Mouse (Mus musculus) cerebellum, adult 9-11 months (tissue): ENCODE measurements around the gene Miox.

Experiments used
- DNase-seq: peaks from one replicate; pipeline ENCODE4 v3.0.0; 2022

The Miox gene

DNA sequence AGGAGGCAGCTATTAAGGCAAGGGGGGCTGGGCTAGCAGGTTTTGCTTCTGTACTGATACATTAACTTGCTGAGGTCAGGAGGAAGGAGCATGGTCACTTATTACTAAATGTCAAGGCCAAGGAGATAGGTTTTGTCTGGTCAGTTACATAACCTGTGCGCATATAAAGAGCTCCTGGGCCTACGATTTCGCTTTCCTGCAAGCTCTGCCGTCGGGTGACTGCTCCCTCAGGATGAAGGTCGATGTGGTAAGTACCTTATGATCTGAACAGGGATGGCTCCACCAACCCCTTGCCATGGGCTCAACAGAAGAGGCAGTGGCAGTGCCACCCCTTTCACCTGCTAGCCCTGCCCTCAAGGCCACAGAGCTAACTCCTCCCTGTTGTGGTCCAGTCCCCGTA, at the start of gene Miox:
Gene Miox (plus strand): TSS at position 128 of the 400 bp plus-strand sequence.
- DNase-seq: no peak

DNA sequence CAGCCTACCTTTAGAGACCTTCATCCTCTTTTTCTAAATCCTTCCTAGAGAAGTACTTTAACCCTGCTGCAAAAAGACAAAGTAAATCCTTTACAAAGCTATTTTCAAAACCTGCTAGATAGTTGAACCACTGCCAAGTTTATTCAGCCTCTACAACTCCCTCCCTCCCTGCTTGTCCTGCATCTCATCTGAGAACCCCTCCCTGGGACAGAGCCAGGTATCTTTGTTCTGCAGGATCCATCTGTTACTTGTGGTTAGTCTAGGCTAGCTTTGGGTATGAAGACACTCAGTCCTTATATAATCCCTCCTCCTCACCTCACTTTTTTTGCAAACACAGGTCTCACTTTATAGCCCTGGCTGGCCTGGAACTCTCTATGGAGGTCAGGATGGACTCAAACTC, 49.2 kb upstream of the Miox start:
- DNase-seq: peak; percentile 67

DNA sequence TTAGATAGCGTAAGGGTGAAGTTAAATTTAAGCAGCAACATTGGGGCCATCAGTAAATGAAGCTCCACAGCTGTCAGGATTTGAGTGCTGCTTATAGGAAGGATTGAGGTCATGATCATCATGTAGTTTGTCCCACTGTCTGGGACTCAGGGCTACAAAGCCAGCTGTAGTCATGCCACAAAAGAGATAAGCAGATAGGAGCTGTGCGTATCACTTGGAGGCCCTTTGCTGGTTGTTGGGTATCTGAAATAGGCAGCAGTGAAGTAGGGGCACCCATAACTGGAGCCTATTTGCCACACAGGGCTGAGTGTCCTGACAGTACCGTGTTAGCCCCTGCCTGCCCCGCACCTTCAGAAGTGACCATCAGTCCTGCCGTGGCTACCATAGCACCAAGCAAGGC, 48.7 kb upstream of the Miox start:
- no peak for DNase-seq

DNA sequence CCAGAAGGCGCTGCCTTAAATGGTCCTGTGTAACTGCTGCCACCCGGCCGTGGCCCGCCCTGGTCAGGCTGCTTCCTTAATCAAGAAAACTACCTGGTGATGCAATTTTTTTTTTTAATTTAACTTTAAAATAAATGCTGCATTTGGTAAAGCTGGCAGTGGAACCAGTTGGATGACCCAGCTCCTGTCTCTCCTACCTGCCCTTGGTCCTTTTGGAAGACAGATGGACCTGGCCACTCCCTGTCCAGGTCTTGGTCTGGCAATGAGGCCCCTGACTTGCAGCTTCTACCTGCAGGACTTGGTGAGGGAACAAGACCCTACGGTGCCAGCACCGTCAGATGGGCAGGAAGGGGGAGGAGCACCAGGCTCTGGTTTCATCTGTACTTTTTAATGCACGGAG, 48.1 kb upstream of the Miox start:
- peak; percentile 70 for DNase-seq

DNA sequence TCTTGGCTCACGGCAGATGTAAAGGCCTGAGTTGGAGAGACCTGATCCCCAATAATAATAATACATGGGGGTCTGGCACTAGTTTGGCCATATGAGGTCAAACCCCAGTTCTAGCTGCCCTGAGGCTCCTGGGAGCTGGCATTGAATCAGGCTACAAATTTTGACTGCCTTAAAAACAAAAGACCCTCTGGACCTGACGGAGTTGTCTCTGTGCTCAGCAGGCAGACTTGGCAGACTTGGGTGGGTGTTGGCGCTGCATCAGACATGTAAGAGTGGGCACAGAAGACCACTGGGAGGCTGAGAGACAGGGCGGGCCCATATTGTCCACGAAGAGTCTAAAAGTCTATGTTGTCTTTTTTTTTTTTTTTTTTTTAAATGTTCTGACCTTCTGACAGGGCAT, 47.6 kb upstream of the Miox start:
- no peak for DNase-seq

DNA sequence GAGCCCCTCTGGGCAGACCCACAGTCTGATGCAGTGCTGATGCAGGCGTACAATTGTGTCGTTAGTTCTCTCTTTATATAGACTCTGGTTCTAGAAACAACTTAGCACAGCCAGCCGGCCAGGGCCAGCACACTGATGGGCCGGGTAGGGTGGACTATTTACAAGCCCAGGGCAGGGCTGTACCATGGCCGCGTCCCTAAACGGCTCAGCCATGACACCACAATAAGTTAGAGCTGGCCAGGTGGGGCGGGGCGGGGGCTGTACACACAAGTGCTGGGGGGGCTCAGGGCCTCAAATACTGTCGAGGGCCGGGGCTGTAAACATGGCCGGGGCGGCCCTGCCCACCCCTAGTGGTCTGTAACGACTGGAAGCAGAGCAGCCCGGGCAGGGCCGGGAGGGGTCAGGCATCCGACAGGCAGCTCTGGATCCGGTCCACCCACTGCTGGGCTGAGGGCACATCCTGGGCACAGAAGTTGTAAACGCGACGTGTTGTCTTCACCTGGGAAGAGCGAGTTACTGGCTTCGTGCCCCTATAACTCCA, 45.9 kb upstream of the Miox start:
- DNase-seq: no peak

DNA sequence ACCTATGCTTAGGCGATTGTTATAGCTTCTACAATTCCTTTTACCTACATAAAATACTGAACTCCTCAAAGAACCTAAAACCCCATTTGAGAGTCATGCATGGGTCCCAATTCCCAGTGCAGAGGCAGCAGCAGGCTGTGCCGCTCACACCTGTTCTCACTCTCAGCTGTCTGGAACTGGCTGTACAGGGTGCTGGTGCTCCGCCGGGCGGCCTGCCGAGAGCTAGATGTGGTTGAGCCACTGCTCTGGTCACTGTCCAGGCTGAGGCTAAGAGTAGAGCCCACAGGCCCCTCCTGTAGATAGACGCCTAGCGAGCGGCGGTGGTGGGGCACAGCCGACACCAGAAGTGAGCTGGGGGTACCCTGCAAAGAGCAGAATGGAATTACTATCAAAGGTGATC, 44.7 kb upstream of the Miox start:
- no peak for DNase-seq

DNA sequence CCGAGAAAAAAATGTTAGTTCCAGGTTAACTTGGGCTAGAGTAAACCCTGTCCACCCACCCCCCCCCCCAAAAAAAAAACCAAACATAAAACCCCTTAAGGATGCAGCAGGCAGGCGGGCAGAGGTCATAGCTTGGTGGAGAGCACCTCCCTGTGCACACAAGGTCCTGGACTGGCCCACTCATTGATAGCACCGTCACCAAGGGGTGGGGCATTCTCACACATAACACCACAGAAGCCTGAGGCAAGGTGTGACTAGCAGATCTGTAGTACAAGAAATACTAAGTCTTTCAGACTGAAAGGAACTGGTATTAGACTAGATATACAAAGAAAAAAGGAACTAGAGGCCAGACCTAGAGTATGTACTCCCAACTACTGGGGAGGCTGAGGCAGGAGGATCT, 42.7 kb upstream of the Miox start:
- DNase-seq: no peak

DNA sequence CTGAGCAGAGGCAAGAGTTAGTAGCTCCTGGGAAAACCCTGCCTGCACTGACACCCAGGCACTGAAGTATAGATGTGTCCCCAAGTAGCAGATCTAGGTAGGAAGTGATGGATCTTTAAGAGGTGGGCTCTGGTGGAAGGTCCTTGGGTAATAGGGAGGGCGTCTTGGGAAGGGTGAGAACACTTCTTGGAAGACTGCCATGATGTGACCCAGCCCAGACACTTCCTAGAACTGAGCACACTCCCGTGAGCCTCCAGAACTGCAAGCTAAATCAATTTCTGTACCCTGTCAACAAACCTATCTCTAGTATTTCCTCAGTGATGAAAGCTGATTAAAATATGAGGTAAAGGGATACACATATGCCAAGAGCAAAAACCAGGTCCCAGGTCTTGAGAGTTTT, 41.4 kb upstream of the Miox start:
- no peak for DNase-seq

DNA sequence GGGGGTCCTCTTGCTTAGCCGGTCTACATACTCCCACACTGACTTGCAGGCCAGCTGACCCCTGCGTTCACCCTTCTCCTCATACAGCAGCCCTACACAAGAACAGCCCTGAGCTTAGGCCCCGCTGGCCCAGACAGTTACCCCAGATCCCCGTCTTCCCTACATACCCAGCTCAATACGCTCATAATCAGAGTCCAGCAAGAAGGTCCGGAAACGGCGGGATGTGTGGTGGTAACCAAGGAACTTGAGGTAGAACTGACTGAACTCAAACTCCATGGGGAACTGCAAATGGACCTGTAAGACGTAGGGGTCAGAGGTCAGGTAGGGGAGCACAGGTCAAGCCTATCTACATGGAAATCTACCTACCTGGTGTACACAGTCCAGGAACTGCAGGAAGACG, 40.4 kb upstream of the Miox start:
- no peak for DNase-seq

DNA sequence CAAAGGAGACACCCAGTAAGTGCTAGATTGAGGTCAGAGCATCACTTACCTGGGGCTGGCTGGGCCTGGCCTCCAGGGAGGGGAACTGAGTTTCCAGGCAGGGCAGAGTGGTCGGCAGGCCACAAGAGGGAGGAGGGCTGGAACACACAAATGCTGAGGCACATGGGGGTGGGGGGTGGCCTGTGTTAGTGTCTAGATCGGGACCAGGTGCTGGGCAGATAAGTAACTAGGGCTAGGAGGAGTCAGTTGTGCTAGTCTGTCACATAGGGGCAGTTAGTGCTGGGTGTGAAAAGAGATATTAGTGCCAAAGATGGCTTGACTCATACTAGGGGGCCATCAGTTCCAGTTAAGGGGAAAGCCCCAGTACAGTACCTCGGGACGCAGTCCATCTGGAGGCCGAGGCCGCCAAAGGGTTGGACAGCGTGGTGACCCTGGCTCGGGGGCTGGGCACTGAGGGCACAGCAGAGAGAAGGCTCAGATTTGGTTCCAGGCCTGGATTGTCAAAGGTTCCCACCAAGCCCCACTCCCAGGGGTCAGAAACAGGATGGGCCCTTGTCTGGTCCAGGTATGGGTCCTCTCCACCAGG, 38.5 kb upstream of the Miox start:
- DNase-seq: no peak

DNA sequence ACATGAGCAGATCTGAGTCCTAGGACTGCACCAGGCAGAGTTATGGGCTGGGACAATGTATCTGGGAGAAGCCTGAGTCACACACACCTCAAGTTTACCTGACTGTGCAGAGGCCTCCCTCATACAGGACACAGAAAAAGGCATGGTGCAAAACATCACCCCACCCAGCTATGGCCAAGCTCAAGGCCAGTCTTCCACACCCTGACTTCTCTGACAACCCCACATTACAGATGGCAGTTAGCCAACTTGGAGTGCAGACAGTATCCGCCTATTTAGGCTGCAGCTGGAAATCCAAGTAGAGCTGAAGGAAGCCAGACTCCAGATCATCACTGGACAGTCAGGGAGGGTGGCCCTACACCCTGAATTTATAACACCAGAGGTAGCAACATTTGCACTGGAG, 37.7 kb upstream of the Miox start:
- DNase-seq: no peak

DNA sequence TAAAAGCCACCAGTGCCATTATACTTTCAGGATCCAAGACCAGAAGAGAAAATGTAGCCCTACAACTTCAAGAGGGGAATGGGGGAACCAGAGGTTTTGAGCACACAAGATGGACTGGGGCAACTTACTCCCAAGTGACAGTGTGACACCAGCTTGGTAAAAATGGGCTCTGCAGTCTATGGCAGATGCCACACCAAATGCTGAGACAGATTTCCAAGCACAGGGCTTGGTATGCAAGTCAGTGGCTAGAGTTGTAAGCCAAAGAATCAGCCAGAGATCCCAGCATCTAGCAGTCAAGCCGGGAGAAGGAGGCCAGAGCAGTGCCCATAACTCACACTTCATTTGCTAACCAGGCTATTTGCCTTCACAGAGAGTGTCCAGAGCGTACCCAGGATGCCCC, 36.5 kb upstream of the Miox start:
- DNase-seq: no peak

DNA sequence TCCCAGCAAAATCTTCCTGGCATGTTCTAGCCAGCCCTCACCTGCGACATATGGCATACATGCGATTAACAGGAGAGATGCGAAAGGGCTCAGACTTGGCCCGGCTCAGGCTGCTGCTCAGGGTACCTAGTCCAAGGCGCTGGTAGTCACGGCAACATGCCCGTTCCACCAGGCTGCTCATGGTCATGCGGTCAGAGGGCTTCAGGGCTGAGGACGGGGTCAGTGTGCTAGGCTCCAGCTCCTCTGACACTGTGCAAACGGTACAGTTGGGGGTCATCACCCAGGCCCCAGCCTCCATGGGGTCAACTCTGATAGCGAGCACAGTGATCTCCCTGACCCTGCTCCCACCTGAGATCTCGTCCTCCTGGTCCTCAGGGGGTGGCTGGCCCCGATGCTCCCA, 34.0 kb upstream of the Miox start:
- no peak for DNase-seq

DNA sequence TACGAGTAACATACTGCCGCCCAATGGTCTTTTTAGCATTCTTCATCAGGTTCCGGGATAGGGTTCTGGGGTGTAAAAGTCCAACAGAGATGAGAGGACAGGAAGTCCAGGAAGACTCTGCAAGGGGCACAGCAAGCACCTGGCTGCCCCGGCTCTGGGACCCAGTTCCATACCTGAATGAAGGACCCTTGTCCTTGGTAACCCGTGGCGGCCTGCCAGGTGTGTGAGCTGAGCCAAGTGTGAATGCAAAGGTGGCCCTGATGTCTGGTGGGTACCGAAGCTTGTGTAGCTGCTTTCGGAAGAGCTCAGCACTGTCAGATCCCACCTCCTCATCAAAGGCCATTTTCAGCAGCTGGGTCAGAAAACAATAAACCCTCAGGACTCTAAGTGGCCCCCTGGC, 33.6 kb upstream of the Miox start:
- no peak for DNase-seq

DNA sequence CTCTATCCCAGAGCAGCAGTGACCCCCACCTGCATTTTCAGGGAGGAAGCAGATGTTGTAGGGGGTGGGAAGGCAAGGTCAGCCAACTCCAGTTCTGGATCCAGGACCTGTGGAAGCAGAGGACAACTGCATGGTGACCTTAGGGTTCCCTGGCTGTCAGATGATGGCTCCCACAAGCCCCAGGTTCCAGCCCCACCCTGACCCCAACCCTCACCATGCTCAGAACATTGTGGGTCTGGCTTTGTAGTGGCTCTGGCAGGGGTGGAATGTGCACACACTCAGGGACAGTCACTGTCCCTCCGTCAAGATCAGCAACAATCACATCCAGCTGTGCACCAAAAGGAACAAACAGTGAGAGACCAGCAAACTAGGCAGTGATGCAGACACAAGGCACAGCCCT, 28.2 kb upstream of the Miox start:
- DNase-seq: peak; percentile 13

DNA sequence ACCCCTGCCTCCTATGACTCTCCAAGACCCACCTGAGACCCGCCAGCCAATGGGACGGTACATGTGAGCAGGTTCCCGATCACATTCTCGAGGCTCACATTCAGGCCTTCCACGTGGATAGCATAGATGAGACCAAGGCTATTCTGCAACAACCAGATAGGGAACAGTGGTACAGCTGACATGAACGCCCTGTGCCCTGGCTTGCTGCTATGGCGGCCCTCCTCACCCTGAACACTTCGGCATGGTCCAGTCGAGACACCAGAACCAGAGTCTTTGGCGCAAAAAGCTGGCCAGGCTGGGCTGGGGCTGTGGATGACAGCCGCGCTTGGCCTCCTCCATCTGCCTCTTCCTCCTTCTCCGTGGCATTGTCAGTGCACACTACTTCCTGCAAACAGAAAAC, 26.7 kb upstream of the Miox start:
- no peak for DNase-seq

DNA sequence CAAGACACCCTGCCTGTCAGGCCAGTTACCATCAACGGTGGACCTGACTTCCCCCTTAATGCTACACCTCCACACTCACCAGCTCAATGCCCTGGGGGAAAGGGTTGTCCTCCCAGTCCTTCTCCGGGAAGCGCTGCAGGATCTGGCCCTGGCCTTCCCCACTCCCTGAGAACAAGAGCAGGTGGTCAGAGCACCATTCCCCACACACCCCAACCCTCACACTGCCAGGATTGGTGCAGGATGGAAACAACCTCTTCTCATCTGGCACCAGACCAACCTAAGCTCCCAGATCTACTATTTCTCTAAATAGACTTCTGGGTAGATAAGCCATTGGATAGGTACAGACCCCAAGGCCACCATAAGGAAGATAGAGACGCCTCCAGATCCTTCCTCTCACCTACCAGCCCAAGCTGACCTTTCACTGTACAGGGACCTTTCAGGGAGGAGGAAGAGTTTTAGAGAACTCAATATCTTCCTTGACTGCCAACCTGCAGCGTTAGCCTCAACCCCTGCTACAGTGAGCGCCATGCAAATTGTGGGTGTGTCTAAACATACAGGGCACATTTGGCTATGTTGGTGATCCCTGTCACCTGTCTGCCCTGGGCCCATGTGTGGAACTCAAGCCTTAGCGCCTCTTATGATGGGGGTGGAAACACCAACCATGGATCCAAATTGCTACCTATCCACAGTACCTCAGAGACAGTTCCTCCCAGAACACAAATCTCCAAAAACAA, 25.6 kb upstream of the Miox start:
- DNase-seq: peak; percentile 71

DNA sequence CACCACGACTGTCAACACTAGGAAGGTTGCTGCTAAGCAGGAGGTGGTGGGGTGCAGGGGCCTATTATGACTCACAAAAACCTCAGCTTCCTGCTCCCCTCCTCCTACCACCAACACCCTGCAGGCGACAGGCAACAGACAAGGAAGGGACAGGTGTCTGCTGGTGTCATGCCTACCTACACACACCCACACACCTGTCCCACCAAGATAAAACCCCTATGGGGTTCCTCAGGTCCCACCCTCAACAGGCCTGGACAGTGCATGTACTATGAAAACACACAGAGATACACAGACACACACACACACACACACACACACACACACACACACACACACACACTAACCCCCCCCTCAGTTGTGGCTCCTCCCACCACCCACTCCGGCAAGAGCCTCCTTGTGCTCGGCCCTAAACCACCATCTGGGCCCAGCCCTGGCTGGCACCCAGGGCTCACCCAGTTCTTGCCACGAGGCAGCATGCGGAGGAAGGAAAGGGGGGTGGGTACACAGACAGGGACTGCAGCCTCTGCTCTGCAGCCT, 24.2 kb upstream of the Miox start:
- peak; percentile 83 for DNase-seq

DNA sequence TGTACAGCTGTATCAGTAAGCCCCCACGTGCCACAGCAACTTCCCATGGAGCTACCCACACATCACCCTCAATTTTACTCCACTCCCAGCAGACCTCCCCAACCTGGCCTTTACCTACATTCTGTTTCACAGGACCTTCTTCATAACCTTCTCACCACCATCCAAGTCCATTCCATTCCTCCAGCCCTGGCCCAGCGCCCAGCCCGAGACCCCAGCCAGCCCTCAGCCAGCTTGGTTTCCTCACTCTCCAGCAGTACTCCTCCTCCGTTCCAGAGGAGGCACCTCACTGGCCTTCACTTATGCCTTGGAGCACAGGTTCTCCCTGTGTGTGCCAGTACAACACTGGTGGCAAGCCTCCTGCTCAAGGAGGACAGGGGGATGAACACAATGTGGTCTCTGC, 20.8 kb upstream of the Miox start:
- peak; percentile 58 for DNase-seq

DNA sequence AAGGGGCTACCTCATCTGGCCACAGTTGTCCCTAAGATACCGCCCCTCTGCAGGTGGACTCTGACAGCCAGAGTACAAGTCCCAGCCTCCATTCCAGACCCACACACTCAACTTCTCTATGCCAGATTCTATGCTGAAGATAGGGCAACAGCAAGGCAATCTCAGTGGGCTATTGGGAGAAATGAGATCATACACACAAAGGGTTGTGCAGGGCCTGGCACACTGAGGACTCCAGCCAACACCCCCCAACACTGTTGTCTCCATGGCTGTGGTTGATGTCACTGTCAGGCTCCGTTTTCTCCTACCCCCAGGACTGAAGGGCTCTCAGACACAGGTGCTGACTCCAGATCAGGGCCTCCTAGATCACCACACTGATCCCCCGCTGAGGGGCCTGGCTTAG, 20.1 kb upstream of the Miox start:
- no peak for DNase-seq

DNA sequence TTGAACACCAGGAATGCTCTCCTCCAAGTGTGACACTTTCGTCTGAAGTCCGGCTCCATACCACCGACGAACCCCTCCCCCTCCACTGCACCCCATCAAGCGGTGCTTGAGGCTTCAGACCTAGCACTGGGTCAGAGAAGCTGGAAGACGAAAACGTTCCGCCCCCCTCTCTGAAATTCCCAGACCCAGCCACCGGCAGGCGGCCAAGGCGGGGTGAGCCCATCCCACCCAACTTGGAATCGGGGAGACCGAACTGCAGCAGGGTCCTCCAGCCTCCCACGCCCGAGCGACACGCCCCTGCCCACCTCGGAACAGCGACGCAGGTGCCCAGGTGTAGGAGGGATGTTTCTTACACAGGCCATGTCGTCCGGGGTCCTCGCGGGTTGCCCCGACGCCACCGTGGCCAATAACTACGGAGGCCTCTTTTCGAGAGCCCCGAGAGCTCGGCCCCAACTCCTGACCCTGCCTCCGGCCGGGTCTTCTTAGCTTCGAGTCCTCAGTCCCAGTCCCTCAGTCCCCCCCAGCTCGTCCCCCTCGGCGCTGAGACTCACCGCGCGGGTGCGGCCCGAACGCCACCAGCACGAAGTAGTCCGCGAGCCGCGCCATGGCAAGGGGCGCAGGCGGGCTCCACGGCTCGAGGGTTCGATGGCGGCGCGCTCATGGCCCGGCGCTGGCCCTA, 19.5 kb upstream of the Miox start:
- DNase-seq: peak; percentile 79

DNA sequence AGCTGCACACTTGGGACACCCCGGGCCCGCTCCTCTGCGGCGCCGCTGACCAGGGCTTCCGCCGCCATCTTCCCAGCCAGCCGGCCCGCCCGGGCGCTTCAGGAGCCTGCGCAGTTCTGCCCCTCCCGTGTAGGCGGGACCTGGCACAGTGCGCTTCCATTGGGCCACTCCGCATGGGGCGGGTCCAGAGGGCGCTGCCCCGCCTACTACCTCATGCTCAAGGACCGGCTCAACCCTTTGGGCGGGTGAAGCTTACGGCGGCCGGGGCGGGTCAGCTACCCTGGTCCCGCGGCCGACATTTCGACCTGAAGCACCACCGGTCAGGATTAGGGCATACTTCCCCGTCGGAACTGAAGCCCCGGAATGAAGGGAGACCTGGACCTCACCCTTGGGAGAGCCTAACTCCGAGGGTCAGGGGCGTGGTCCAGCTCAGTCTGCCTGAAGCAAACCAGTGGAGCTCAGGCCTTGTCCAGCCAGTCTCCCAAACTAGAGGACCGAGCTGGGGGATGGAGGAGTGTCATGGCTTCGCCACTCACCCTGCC, 18.9 kb upstream of the Miox start, which contains the start of gene Sbf1:
Gene Sbf1 (minus strand): TSS at position 122 of the 542 bp plus-strand sequence.
- peak; percentile 99 for DNase-seq

DNA sequence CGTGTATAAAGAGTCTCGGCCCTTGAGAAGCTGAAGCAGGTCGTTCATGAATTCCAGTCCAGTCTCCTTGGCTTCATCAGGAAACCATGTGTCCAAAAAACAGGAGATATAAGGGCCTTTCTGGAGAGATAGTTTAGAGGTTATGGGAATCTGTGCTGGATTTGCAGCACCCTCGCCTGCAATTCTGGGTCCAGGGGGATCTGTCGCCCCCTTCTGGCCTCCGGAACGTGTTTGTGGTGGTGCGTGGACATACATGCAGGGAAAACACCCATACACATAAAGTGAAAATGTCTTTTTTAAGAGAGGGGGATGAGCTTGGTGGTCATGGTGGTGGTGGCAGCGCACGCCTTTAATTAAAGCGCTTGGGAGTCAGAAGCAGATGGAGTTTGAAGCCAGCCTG, 18.1 kb upstream of the Miox start:
- DNase-seq: peak; percentile 57
